Mouse (Mus musculus) MEL (cell line): Measurements from ENCODE around the gene Gnb1l.

Source experiments
- CTCF ChIP-seq, 3 experiments: IDR thresholded peaks in 2 of 3; conservative IDR thresholded peaks in 1 of 3; 2 replicates each; pipeline ENCODE4 v1.5.1; 2011 to 2012; ENCODE audit warnings: low read length in 3 of 3, low read depth in 2 of 3, mild to moderate bottlenecking in 2 of 3, improper control_type of control experiment in 1 of 3, inconsistent platforms in 1 of 3, mixed read lengths in 1 of 3, moderate library complexity in 1 of 3; ENCODE audit not compliant: control insufficient read depth in 1 of 3, insufficient read depth in 1 of 3, poor library complexity in 1 of 3, severe bottlenecking in 1 of 3
- E2F4 ChIP-seq: IDR thresholded peaks from 2 replicates; pipeline ENCODE4 v1.6.1; 2011; ENCODE audit warnings: low read depth, low read length, improper control_type of control experiment, borderline replicate concordance
- MXI1 ChIP-seq: IDR thresholded peaks from 2 replicates; pipeline ENCODE4 v1.6.1; 2011; ENCODE audit warnings: mild to moderate bottlenecking, low read depth, low read length, improper control_type of control experiment
- POLR2A ChIP-seq, 2 experiments: IDR thresholded peaks; 2 replicates each; pipeline ENCODE4 v1.6.1; 2011 to 2012; ENCODE audit warnings: low read length in 2 of 2, mild to moderate bottlenecking in 2 of 2, control low read depth in 1 of 2, improper control_type of control experiment in 1 of 2, low read depth in 1 of 2, moderate library complexity in 1 of 2; ENCODE audit not compliant: control insufficient read depth in 1 of 2, insufficient read depth in 1 of 2, poor library complexity in 1 of 2
- USF1 ChIP-seq: IDR thresholded peaks from 2 replicates; pipeline ENCODE4 v1.6.1; 2014; ENCODE audit warnings: low read depth, mild to moderate bottlenecking, inconsistent platforms, low read length, improper control_type of control experiment, moderate library complexity
- ZNF384 ChIP-seq: IDR thresholded peaks from 2 replicates; pipeline ENCODE4 v1.6.1; 2012; ENCODE audit warnings: low read depth, mild to moderate bottlenecking, inconsistent platforms, low read length, improper control_type of control experiment

GRCm38 (mm10) chr16:18564472-18564871 is 66.0 kb downstream of the Gnb1l start:
- TF ChIP-seq CTCF (IDR thresholded peaks at IDR 0.05 in 2 of 3, conservative IDR thresholded peaks at IDR 0.05 in 1 of 3; ENCODE audit: control insufficient read depth in 1 of 3, insufficient read depth in 1 of 3, low read depth in 2 of 3, low read length in 3 of 3, poor library complexity in 1 of 3, severe bottlenecking in 1 of 3) (no peak), POLR2A (IDR thresholded peaks at IDR 0.05; ENCODE audit: control insufficient read depth in 1 of 2, insufficient read depth in 1 of 2, low read depth in 1 of 2, low read length in 2 of 2, poor library complexity in 1 of 2) (no peak), MXI1 (no peak), ZNF384 (no peak), E2F4 (no peak), USF1 (no peak)
